Mouse (Mus musculus): Measurements from ENCODE around the gene Olfr23. TPM values are rescaled to one million over a fixed set of nuclear protein-coding genes. Genes with fewer than 3 reads are reported as not detected.
"Not testable (repeated sequence)": the region's sequence is repeated elsewhere in the genome, so short reads cannot be mapped to it uniquely, and the experiment has no call there.

Gene Olfr23
- not detected in 2 replicates for polyA plus RNA-seq (2012; rRNA removed)

GRCm38 (mm10) chr11:73936377-73936776, at the start of gene Olfr23:
TSS of gene Olfr23 (plus strand) at chr11:73936677.
- no peaks in the 10 kb centered on the region for H3K4me1 ChIP-seq (replicated peaks; ENCODE audit: control insufficient read depth, insufficient read depth, low read length)

GRCm38 (mm10) chr11:73890671-73891070, 45.8 kb upstream of the Olfr23 start, which contains the start of gene Olfr394:
TSS of gene Olfr394 (minus strand) at chr11:73890771.
- TF ChIP-seq CTCF (IDR thresholded peaks at IDR 0.05; ENCODE audit: borderline replicate concordance, control insufficient read depth, extremely low read depth, insufficient read depth, low read length, poor library complexity) (no peak), POLR2A (IDR thresholded peaks at IDR 0.05; ENCODE audit: control insufficient read depth, extremely low read depth, insufficient read depth, low read length, poor library complexity) (no peak)
- H3K4me3 ChIP-seq (ENCODE audit: control insufficient read depth, insufficient read depth, low read length): no peak within 1 kb of the TSS
- no peak for DNase-seq
- H3K4me1 ChIP-seq (replicated peaks; ENCODE audit: control insufficient read depth, insufficient read depth, low read length): no peaks in the 10 kb centered on the region
- H3K27me3 ChIP-seq (ENCODE audit: control insufficient read depth, insufficient read depth, low read length): no peaks in the 10 kb centered on the region
- WGBS: 94% methylated on average over 1 of the region's 1 CpGs
- H3K36me3 ChIP-seq (ENCODE audit: control insufficient read depth, insufficient read depth, low read length): no peaks in the 10 kb centered on the region
- H3K27ac ChIP-seq (ENCODE audit: control insufficient read depth, insufficient read depth, low read length): no peak within 1 kb of the TSS

More at GRCm38 (mm10) chr11:73936377-73936776, at the start of gene Olfr23:
- Histone ChIP-seq H3K27me3 (ENCODE audit: control insufficient read depth, insufficient read depth, low read length) (no peaks in the 10 kb centered on the region), H3K36me3 (ENCODE audit: control insufficient read depth, insufficient read depth, low read length) (no peaks in the 10 kb centered on the region), H3K4me3 (ENCODE audit: control insufficient read depth, insufficient read depth, low read length) (no peak within 1 kb of the TSS), H3K27ac (ENCODE audit: control insufficient read depth, insufficient read depth, low read length) (no peak within 1 kb of the TSS)
- DNase-seq: no peak
- TF ChIP-seq POLR2A (IDR thresholded peaks at IDR 0.05; ENCODE audit: control insufficient read depth, extremely low read depth, insufficient read depth, low read length, poor library complexity) (no peak), CTCF (IDR thresholded peaks at IDR 0.05; ENCODE audit: borderline replicate concordance, control insufficient read depth, extremely low read depth, insufficient read depth, low read length, poor library complexity) (no peak)

DNA sequence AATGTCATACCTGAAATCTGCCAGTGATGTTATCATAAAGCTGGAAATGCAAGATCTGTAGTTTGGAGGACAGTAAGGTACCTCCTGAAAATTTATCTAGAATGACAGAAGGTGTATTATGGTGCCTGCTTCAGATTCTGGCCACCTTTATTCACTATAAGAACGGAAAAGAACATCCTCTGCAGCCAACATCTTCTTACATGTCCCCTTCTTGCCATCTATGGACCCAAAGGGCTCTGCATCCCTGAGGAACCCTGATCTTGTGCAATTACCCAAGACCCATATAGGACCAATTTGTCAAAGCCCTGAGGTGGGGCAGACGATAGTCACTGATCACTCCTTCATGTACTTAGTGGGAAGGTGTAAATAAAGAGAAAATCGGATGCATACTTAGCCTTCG, 27.3 kb upstream of the Olfr23 start, which contains the start of gene Olfr395:
TSS of gene Olfr395 (minus strand) at position 101 of the 400 bp plus-strand sequence.
- not testable (repeated sequence) for H3K36me3 ChIP-seq (ENCODE audit: control insufficient read depth, insufficient read depth, low read length); H3K27ac ChIP-seq (ENCODE audit: control insufficient read depth, insufficient read depth, low read length); H3K4me3 ChIP-seq (ENCODE audit: control insufficient read depth, insufficient read depth, low read length); H3K4me1 ChIP-seq (replicated peaks; ENCODE audit: control insufficient read depth, insufficient read depth, low read length); H3K27me3 ChIP-seq (ENCODE audit: control insufficient read depth, insufficient read depth, low read length); DNase-seq
- WGBS: 86% methylated on average over 4 of the region's 4 CpGs

- H3K4me3 ChIP-seq (ENCODE audit: control insufficient read depth, insufficient read depth, low read length): no peak within 1 kb of the TSS
- TF ChIP-seq POLR2A (IDR thresholded peaks at IDR 0.05; ENCODE audit: control insufficient read depth, extremely low read depth, insufficient read depth, low read length, poor library complexity): no peak
- no peak for TF ChIP-seq CTCF (IDR thresholded peaks at IDR 0.05; ENCODE audit: borderline replicate concordance, control insufficient read depth, extremely low read depth, insufficient read depth, low read length, poor library complexity)
- no peak for DNase-seq
- H3K4me1 ChIP-seq (replicated peaks; ENCODE audit: control insufficient read depth, insufficient read depth, low read length): no peaks in the 10 kb centered on the region
- no peaks in the 10 kb centered on the region for H3K36me3 ChIP-seq (ENCODE audit: control insufficient read depth, insufficient read depth, low read length)
- WGBS: 78% methylated on average over 1 of the region's 1 CpGs
- no peaks in the 10 kb centered on the region for H3K27me3 ChIP-seq (ENCODE audit: control insufficient read depth, insufficient read depth, low read length)
- no peak within 1 kb of the TSS for H3K27ac ChIP-seq (ENCODE audit: control insufficient read depth, insufficient read depth, low read length)
These were observed 24.0 kb downstream of the Olfr23 start, which contains the start of gene Olfr397 for GRCm38 (mm10) chr11:73960517-73960916. TSS of gene Olfr397 (plus strand) at chr11:73960817.

- H3K36me3 ChIP-seq (ENCODE audit: control insufficient read depth, insufficient read depth, low read length): no peaks in the 10 kb centered on the region
- no peaks in the 10 kb centered on the region for H3K27me3 ChIP-seq (ENCODE audit: control insufficient read depth, insufficient read depth, low read length)
- no peak for TF ChIP-seq CTCF (IDR thresholded peaks at IDR 0.05; ENCODE audit: borderline replicate concordance, control insufficient read depth, extremely low read depth, insufficient read depth, low read length, poor library complexity)
- TF ChIP-seq POLR2A (IDR thresholded peaks at IDR 0.05; ENCODE audit: control insufficient read depth, extremely low read depth, insufficient read depth, low read length, poor library complexity): no peak
- DNase-seq: no peak
- no peak within 1 kb of the TSS for H3K4me3 ChIP-seq (ENCODE audit: control insufficient read depth, insufficient read depth, low read length)
- H3K4me1 ChIP-seq (replicated peaks; ENCODE audit: control insufficient read depth, insufficient read depth, low read length): no peaks in the 10 kb centered on the region
- H3K27ac ChIP-seq (ENCODE audit: control insufficient read depth, insufficient read depth, low read length): no peak within 1 kb of the TSS
These were observed 53.8 kb downstream of the Olfr23 start, which contains the start of gene Olfr398 for GRCm38 (mm10) chr11:73990307-73990706. TSS of gene Olfr398 (minus strand) at chr11:73990407.

Other genes with a start within 250 kb of the Olfr23 start
- not detected in 2 replicates for gene Zfp735, start 247.9 kb upstream of the Olfr23 start, polyA plus RNA-seq (2012; rRNA removed)
- not detected in 2 replicates for gene Olfr389, start 156.0 kb upstream of the Olfr23 start, polyA plus RNA-seq (2012; rRNA removed)
- gene Olfr390, start 153.7 kb upstream of the Olfr23 start, polyA plus RNA-seq (2012; rRNA removed): not detected in 2 replicates
- gene Olfr391-ps, start 133.6 kb upstream of the Olfr23 start, polyA plus RNA-seq (2012; rRNA removed): not detected in 2 replicates
- not detected in 2 replicates for gene Olfr392, start 119.6 kb upstream of the Olfr23 start, polyA plus RNA-seq (2012; rRNA removed)
- gene Olfr393, start 85.2 kb upstream of the Olfr23 start, polyA plus RNA-seq (2012; rRNA removed): not detected in 2 replicates
- not detected in 2 replicates for gene Olfr394, start 45.9 kb upstream of the Olfr23 start, polyA plus RNA-seq (2012; rRNA removed)
- not detected in 2 replicates for gene Olfr395, start 27.4 kb upstream of the Olfr23 start, polyA plus RNA-seq (2012; rRNA removed)
- gene Olfr397, start 24.1 kb downstream of the Olfr23 start, polyA plus RNA-seq (2012; rRNA removed): not detected in 2 replicates
- gene Olfr398, start 53.7 kb downstream of the Olfr23 start, polyA plus RNA-seq (2012; rRNA removed): 0.03 and 0.15 TPM in 2 replicates
- gene Olfr139, start 119.9 kb downstream of the Olfr23 start, polyA plus RNA-seq (2012; rRNA removed): not detected in 2 replicates
- gene Olfr399, start 119.9 kb downstream of the Olfr23 start, polyA plus RNA-seq (2012; rRNA removed): not detected in 2 replicates
- not detected in 2 replicates for gene Zfp616, start 133.3 kb downstream of the Olfr23 start, polyA plus RNA-seq (2012; rRNA removed)
- gene Olfr401, start 177.0 kb downstream of the Olfr23 start, polyA plus RNA-seq (2012; rRNA removed): not detected in 2 replicates
- gene Olfr402, start 216.9 kb downstream of the Olfr23 start, polyA plus RNA-seq (2012; rRNA removed): not detected in 2 replicates
- gene Olfr403, start 249.6 kb downstream of the Olfr23 start, polyA plus RNA-seq (2012; rRNA removed): not detected in 2 replicates

Data from thymus, adult 2 months (tissue).